Mouse (Mus musculus): ENCODE results near the gene Xrcc2. TPM values are rescaled to one million over a fixed set of nuclear protein-coding genes. Genes with fewer than 3 reads are reported as not detected.
"Not testable (repeated sequence)": the region's sequence is repeated elsewhere in the genome, so short reads cannot be mapped to it uniquely, and the experiment has no call there.

Xrcc2 gene
- 20.7 and 22.7 TPM in 2 replicates for polyA plus RNA-seq (2016; fragmentation: Nextera tagmentation; extraction: Ambion mirVana)

- Histone ChIP-seq H3K36me3 (replicated peaks) (peaks cover 35% of the 10 kb centered on the region), H3K27me3 (ENCODE audit: poor library complexity, severe bottlenecking) (no peaks in the 10 kb centered on the region), H3K4me3 (peak within 1 kb of the TSS; percentile 89), H3K27ac (peak within 1 kb of the TSS; percentile 97), H3K9me3 (no peaks in the 10 kb centered on the region), H3K4me1 (peaks cover 22% of the 10 kb centered on the region)
- peak; percentile 92 for DNase-seq (ENCODE audit: extremely low spot score, low spot score)
- 9% methylated on average over 51 of the region's 51 CpGs for WGBS
These were observed at the start of gene Xrcc2 for GRCm38 (mm10) chr5:25705567-25706349. Gene Xrcc2, minus strand, starts transcription at chr5:25705825.

DNA sequence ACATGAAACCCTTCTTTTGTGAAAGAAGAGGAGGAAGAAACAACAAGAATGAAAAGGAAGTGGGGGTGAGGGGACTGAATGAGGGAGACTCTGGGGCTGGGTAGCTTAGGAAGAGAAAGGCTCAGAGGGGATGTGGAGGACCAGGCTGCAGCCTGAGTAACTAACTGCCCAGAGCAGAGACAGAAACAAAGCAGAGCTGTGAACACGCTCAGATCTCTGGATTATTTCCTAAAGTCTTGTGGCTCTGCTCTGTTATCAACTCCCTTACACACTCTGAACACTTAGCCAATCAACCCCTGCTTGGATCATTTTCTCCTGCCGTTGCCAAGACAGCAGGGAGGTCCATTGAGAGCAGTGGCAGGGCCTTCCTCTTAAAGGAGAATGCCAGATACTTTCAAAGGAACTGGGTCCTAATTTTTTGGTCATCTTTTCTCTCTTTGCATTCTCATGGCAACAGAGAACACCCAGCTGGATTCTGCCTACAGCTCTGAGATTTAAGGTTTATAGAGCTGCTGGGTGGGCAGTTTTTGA, 48.7 kb upstream of the Xrcc2 start:
- DNase-seq (ENCODE audit: extremely low spot score, low spot score): peak; percentile 29
- 19% methylated on average over 2 of the region's 2 CpGs for WGBS
- Histone ChIP-seq H3K27me3 (ENCODE audit: poor library complexity, severe bottlenecking) (no peaks in the 10 kb centered on the region), H3K36me3 (replicated peaks) (no peaks in the 10 kb centered on the region), H3K4me1 (peaks cover 25% of the 10 kb centered on the region), H3K4me3 (peak overlapping the region; percentile 7; the same call in 1 of the 2 replicates), H3K9me3 (no peaks in the 10 kb centered on the region), H3K27ac (peak overlapping the region; percentile 69)

GRCm38 (mm10) chr5:25753556-25754235, 48.1 kb upstream of the Xrcc2 start:
- DNase-seq (ENCODE audit: extremely low spot score, low spot score): no peak
- peak overlapping the region; percentile 69 for H3K27ac ChIP-seq
- H3K4me1 ChIP-seq: peaks cover 24% of the 10 kb centered on the region
- H3K4me3 ChIP-seq: peak overlapping the region; percentile 7; the same call in 1 of the 2 replicates
- H3K36me3 ChIP-seq (replicated peaks): no peaks in the 10 kb centered on the region
- H3K9me3 ChIP-seq: no peaks in the 10 kb centered on the region
- WGBS: 51% methylated on average over 8 of the region's 8 CpGs
- H3K27me3 ChIP-seq (ENCODE audit: poor library complexity, severe bottlenecking): no peaks in the 10 kb centered on the region

GRCm38 (mm10) chr5:25752862-25753261, 47.2 kb upstream of the Xrcc2 start:
- H3K4me1 ChIP-seq: peaks cover 24% of the 10 kb centered on the region
- H3K27me3 ChIP-seq (ENCODE audit: poor library complexity, severe bottlenecking): no peaks in the 10 kb centered on the region
- no peaks in the 10 kb centered on the region for H3K36me3 ChIP-seq (replicated peaks)
- no peak for DNase-seq (ENCODE audit: extremely low spot score, low spot score)
- no peaks in the 10 kb centered on the region for H3K9me3 ChIP-seq
- H3K4me3 ChIP-seq: no peak overlapping the region
- H3K27ac ChIP-seq: no peak overlapping the region
- WGBS: 90% methylated on average over 5 of the region's 5 CpGs

DNA sequence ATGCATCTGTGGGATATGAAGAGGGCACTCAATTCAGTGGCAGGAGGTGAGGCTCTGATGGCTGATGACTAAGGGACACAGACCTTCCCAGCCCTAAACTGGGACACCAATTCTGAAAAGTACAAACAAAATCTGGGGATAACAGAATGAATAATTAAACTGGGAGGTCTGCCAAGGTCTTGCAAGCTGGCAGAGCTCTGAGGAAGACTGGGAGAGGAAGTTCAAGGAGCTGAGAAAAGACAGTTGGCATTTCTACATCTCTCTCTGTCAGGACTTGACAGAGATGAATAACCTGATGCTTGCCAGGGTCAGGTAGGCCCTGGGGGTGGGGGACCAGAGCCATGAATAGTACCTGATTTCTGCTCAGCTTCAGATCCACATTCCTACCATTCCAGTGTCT, 45.9 kb upstream of the Xrcc2 start:
- DNase-seq (ENCODE audit: extremely low spot score, low spot score): no peak
- Histone ChIP-seq H3K4me1 (peaks cover 24% of the 10 kb centered on the region), H3K36me3 (replicated peaks) (no peaks in the 10 kb centered on the region), H3K4me3 (no peak overlapping the region), H3K27ac (no peak overlapping the region), H3K9me3 (no peaks in the 10 kb centered on the region), H3K27me3 (ENCODE audit: poor library complexity, severe bottlenecking) (no peaks in the 10 kb centered on the region)

DNA sequence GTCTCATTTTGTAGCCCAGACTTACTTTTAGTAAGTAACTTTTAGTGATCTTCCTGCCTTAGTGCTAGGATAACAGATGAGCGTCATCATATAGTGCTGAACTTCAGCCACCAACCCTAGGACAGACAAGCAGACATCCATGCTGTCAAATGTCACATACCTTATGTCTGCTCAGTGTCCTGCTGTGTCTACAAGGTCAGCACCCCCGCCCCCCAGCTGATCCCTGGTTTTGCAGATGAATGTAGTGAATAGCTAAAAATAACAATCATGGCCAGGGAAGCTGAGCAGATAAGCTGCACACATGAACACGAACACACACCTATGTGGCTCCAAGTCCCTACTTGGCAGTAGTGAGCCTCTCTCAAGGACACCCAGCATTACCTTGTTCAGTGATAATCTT, 43.0 kb upstream of the Xrcc2 start:
- H3K4me3 ChIP-seq: no peak overlapping the region
- no peaks in the 10 kb centered on the region for H3K36me3 ChIP-seq (replicated peaks)
- H3K27ac ChIP-seq: no peak overlapping the region
- H3K9me3 ChIP-seq: no peaks in the 10 kb centered on the region
- no peaks in the 10 kb centered on the region for H3K27me3 ChIP-seq (ENCODE audit: poor library complexity, severe bottlenecking)
- H3K4me1 ChIP-seq: peaks cover 4% of the 10 kb centered on the region
- DNase-seq (ENCODE audit: extremely low spot score, low spot score): no peak
- WGBS: 79% methylated on average over 3 of the region's 3 CpGs

GRCm38 (mm10) chr5:25747904-25748303, 42.3 kb upstream of the Xrcc2 start:
- no peaks in the 10 kb centered on the region for H3K9me3 ChIP-seq
- H3K27me3 ChIP-seq (ENCODE audit: poor library complexity, severe bottlenecking): no peaks in the 10 kb centered on the region
- DNase-seq (ENCODE audit: extremely low spot score, low spot score): no peak
- H3K4me1 ChIP-seq: no peaks in the 10 kb centered on the region
- H3K27ac ChIP-seq: no peak overlapping the region
- H3K4me3 ChIP-seq: no peak overlapping the region
- H3K36me3 ChIP-seq (replicated peaks): no peaks in the 10 kb centered on the region

- not testable (repeated sequence) for H3K27me3 ChIP-seq (ENCODE audit: poor library complexity, severe bottlenecking); DNase-seq (ENCODE audit: extremely low spot score, low spot score); H3K27ac ChIP-seq; H3K4me3 ChIP-seq; H3K36me3 ChIP-seq (replicated peaks); H3K9me3 ChIP-seq
- 89% methylated on average over 1 of the region's 1 CpGs for WGBS
- peaks cover 11% of the 10 kb centered on the region for H3K4me1 ChIP-seq
These were observed 33.3 kb upstream of the Xrcc2 start for GRCm38 (mm10) chr5:25738902-25739301.

DNA sequence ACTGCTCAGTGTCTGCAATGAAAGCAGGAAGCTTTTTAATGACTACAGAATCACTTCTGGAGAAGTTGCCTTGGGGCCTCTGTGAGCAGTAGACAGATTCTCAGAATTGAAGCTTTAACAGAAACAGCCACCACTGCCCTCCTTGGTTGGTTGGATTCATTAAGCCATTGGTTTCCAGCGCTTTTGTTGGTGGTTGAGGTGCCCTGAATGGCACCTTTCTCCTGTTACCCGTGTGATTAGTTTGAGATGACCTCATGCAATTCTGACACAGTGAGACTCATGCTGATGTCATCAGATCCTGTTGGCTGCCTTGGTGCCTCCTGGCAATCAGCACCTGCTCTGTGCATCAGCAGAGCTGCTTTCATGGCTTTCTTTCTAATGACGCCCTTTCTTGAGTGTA, 32.8 kb upstream of the Xrcc2 start:
- no peak overlapping the region; the same call in 1 of the 2 replicates for H3K27ac ChIP-seq
- WGBS: 57% methylated on average over 3 of the region's 3 CpGs
- H3K4me3 ChIP-seq: no peak overlapping the region
- no peaks in the 10 kb centered on the region for H3K27me3 ChIP-seq (ENCODE audit: poor library complexity, severe bottlenecking)
- H3K36me3 ChIP-seq (replicated peaks): no peaks in the 10 kb centered on the region
- H3K9me3 ChIP-seq: no peaks in the 10 kb centered on the region
- H3K4me1 ChIP-seq: peaks cover 11% of the 10 kb centered on the region
- DNase-seq (ENCODE audit: extremely low spot score, low spot score): no peak

DNA sequence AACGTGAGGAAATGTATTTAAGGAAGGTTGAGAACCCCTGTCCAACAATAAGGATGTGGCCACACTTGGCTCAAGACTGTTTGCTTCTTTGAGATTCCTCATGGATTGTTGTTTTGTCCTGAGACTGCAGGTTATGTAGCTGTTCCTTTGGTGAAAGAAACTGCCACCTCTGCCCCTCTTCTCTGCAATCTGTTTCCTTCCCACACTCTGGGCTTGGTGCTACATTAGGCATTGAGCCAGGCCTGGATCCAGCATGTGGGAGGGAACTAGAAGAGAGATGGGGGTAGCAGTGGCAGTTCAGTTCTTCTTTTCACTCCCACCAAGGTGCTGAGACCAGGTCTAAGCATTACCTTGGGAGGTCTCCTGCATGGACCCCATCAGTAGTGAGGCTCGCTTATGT, 30.2 kb upstream of the Xrcc2 start:
- Histone ChIP-seq H3K4me1 (peaks cover 11% of the 10 kb centered on the region), H3K27ac (no peak overlapping the region), H3K27me3 (ENCODE audit: poor library complexity, severe bottlenecking) (no peaks in the 10 kb centered on the region), H3K4me3 (no peak overlapping the region), H3K36me3 (replicated peaks) (no peaks in the 10 kb centered on the region), H3K9me3 (no peaks in the 10 kb centered on the region)
- no peak for DNase-seq (ENCODE audit: extremely low spot score, low spot score)
- WGBS: 82% methylated on average over 2 of the region's 2 CpGs

GRCm38 (mm10) chr5:25734318-25734717, 28.7 kb upstream of the Xrcc2 start:
- Histone ChIP-seq H3K9me3 (no peaks in the 10 kb centered on the region), H3K36me3 (replicated peaks) (no peaks in the 10 kb centered on the region), H3K4me3 (no peak overlapping the region), H3K27ac (no peak overlapping the region), H3K4me1 (peaks cover 11% of the 10 kb centered on the region), H3K27me3 (ENCODE audit: poor library complexity, severe bottlenecking) (no peaks in the 10 kb centered on the region)
- WGBS: 9% methylated on average over 1 of the region's 1 CpGs
- DNase-seq (ENCODE audit: extremely low spot score, low spot score): no peak

- no peaks in the 10 kb centered on the region for H3K27me3 ChIP-seq (ENCODE audit: poor library complexity, severe bottlenecking)
- H3K4me1 ChIP-seq: 0 out of 2 replicates have a peak, but pooled peaks cover 4% of the 10 kb centered on the region
- H3K27ac ChIP-seq: no peak overlapping the region
- DNase-seq (ENCODE audit: extremely low spot score, low spot score): no peak
- H3K36me3 ChIP-seq (replicated peaks): no peaks in the 10 kb centered on the region
- no peak overlapping the region for H3K4me3 ChIP-seq
- WGBS: 46% methylated on average over 1 of the region's 1 CpGs
- H3K9me3 ChIP-seq: no peaks in the 10 kb centered on the region
These were observed 18.6 kb upstream of the Xrcc2 start for GRCm38 (mm10) chr5:25724134-25724675.

GRCm38 (mm10) chr5:25723016-25723415, 17.4 kb upstream of the Xrcc2 start:
- Histone ChIP-seq H3K4me3 (no peak overlapping the region), H3K4me1 (0 out of 2 replicates have a peak, but pooled peaks cover 4% of the 10 kb centered on the region), H3K9me3 (no peaks in the 10 kb centered on the region), H3K36me3 (replicated peaks) (no peaks in the 10 kb centered on the region), H3K27me3 (ENCODE audit: poor library complexity, severe bottlenecking) (no peaks in the 10 kb centered on the region), H3K27ac (no peak overlapping the region)
- DNase-seq (ENCODE audit: extremely low spot score, low spot score): no peak
- 77% methylated on average over 2 of the region's 2 CpGs for WGBS
